Mouse (Mus musculus): ENCODE measurements around the gene Sult2a8.
"Not testable (repeated sequence)": the region's sequence is repeated elsewhere in the genome, so short reads cannot be mapped to it uniquely, and the experiment has no call there.

DNA sequence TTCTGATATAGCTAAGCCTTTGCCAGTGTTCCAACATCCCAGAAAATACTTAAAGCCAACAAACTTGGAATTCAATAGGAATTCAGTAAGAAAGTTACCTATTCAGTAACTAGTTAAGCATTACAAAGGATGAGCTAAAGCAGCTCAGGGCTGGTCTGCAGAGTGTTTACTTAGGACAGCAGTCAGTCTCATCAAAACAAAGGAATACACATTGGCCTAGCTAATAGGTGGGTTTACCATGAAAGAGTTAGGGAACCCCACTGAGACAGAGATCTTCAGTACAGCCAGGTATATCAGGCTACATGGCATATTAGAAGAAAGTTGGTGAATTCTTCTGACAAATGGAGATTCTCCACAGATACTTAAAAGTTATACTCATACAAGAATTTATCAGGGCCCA, 47.2 kb downstream of the Sult2a8 start:
- TF ChIP-seq CTCF (IDR thresholded peaks at IDR 0.05; ENCODE audit: borderline replicate concordance, insufficient read depth, low read length); POLR2A (IDR thresholded peaks at IDR 0.05; ENCODE audit: low read depth, low read length): not testable (repeated sequence)
